Mouse (Mus musculus) telencephalon, adult 2 months (tissue): ENCODE results near the gene Kmo.

Source experiments
- DNase-seq: peaks from one replicate; pipeline ENCODE4 v3.0.0-alpha.2; 2011; ENCODE audit warnings: low read depth, low spot score

The Kmo gene

DNA sequence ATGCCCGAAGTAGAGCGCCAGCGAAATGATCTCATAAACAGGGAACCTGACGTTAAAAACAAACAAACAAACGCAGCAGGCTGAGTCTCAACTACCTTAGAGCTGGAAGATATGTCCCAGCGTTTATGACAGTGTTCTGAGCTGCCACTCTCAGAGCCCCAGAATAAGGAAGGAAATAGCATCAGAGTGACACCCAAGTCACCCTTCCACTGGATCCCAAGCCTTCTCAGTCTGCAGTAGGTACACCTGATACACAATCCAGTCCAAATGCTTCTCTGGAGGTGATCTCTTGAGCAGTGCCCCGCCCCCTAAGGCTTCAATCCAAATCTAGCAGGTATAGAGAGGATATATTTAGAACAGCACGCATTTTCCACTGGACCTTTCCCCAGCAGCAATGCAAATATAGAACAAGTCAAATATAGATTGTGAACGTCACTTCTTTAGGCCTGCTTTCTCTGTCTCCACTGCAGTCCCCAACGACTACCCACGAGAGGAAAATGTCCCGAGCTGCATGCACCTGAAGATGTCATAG, 73.3 kb downstream of the Kmo start:
- no peak for DNase-seq

- no peak for DNase-seq
Observed at GRCm38 (mm10) chr1:175698293-175698692, 78.1 kb downstream of the Kmo start, which contains the start of gene Wdr64. Gene Wdr64, plus strand, starts transcription at chr1:175698593.

GRCm38 (mm10) chr1:175699375-175699774, 79.2 kb downstream of the Kmo start:
- no peak for DNase-seq

DNA sequence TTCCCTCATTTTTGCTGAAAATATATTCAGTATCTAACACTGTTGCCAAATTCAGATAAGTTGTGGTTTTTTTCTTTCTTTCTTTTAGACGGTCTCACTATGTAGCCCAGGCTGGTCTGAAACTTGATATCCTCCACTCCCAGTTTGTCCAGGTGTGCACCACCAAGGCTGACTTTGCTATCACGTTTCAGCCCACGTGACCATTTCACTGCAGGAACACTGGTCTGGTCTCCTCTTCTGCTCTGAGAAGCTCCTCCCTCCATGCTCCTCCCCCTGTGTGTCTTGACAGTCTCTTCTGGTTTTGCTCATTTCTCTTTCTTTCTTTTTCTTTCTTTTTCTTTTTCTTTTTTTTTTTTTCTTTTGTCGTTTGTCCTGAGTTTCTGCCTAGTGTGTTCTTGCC, 79.6 kb downstream of the Kmo start:
- DNase-seq = no peak

DNA sequence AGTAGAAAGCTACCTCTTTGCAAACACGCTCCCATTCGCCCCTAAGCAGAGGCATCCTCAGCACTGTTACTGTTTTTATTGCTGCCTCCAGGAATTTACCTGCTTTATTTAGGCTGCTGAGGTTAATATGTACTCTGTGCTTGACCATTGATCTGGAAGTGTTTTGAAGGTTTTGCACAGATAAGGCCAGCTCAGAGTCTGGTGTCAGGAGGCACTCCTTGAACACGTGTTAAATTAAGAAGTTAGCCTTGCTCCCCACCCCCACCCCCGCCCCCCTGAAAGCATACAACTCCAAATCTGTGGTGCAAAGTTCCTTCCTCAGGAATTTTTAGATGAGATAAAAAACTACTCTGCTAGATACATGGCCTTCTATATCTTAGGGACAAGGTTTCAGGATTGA, 81.0 kb downstream of the Kmo start:
- DNase-seq = no peak

DNA sequence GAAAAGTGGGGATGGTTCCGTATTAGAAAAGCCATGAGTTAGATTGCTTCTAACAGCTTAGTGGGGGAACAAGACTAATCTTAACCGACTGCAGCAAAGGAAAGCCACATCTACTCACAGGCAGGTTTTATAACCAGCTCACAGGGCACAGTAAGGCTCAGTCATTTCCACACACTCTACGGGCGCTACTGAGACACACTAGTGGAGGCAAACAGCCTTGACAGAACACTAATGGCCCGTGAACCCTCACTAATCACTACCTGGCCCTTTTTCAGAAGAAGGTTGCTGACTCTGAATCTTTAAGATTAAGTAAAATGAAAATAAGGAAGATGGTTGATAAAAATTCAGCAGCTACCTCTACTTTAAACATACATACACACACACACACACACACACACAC, 87.4 kb downstream of the Kmo start:
- no peak for DNase-seq

GRCm38 (mm10) chr1:175708013-175708412, 87.8 kb downstream of the Kmo start:
- no peak for DNase-seq
